Mouse (Mus musculus): ENCODE results near the gene Cd96. TPM values are rescaled to one million over a fixed set of nuclear protein-coding genes. Genes with fewer than 3 reads are reported as not detected.

Gene Cd96
- polyA plus RNA-seq, 1 experiment from 2014 or later, result not detected

Other genes starting within 250 kb of the Cd96 start
- gene Phldb2, start 166.7 kb downstream of the Cd96 start, polyA plus RNA-seq (2014; fragmentation: Nextera tagmentation; extraction: Ambion mirVana), result 48.1 and 79.3 TPM in 2 replicates
- 0.89 and 1.2 TPM in 2 replicates for gene Plcxd2, start 110.0 kb downstream of the Cd96 start, polyA plus RNA-seq (2014; fragmentation: Nextera tagmentation; extraction: Ambion mirVana)
- 3.0 and 3.3 TPM in 2 replicates for gene Gm4737, start 34.8 kb upstream of the Cd96 start, polyA plus RNA-seq (2014; fragmentation: Nextera tagmentation; extraction: Ambion mirVana)

Measured in kidney, embryonic 14.5 days (tissue).